Mouse (Mus musculus): ENCODE measurements around the gene Ddx25. TPM values are rescaled to one million over a fixed set of nuclear protein-coding genes. Genes with fewer than 3 reads are reported as not detected.
A peak's percentile ranks its signal among the peaks of the same experiment; 100 is the strongest.

Gene Ddx25
- total and polyA plus RNA-seq, 3 experiments = 0.33 to 0.85 (median 0.44) TPM

DNA sequence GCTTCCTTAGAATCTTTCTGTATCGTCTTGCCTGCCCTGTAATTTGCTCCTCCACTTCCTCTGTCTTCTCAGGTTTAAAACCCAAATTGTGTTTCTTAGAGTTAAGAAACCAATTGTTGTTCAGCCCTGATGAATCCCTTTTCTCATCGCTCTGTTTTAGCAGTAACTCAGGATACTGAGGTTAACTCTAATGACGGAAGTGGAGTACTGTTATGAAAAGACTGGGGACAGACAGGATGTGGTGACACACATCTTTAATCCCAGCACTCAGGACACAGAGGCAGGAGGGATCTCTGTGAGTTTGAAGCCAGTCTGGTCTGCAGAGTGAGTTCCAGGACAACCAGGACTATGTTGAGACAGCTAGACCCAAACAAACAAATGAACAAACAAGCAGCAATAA is 62.9 kb downstream of the Ddx25 start:
- Histone ChIP-seq H3K9me3 (replicated peaks; ENCODE audit: low read length) (no peaks in the 10 kb centered on the region), H3K4me1 (ENCODE audit: control insufficient read depth in 1 of 2, insufficient read depth in 2 of 2) (peaks cover 9 to 44% of the 10 kb centered on the region in 2 experiments), H3K79me2 (replicated peaks; ENCODE audit: control insufficient read depth, extremely low read depth, insufficient read depth, poor library complexity, severe bottlenecking) (no peaks in the 10 kb centered on the region), H3K27me3 (replicated peaks) (no peaks in the 10 kb centered on the region), H3K9ac (ENCODE audit: insufficient read depth, low read depth) (0 out of 2 replicates have a peak overlapping the region, but pooled peaks have one; percentile 19), H3K36me3 (replicated peaks in 1 of 2; ENCODE audit: control insufficient read depth in 1 of 2, insufficient read depth in 1 of 2, low read length in 1 of 2) (peaks cover 0 to 6% of the 10 kb centered on the region in 2 experiments), H3K4me2 (ENCODE audit: insufficient read depth, low read depth, poor library complexity, severe bottlenecking) (peak overlapping the region; percentile 47), H3K27ac (ENCODE audit: insufficient read depth, low read depth) (no peak overlapping the region), H3K4me3 (replicated peaks in 1 of 3; ENCODE audit: low read depth in 2 of 3, low read length in 2 of 3, poor library complexity in 1 of 3) (no peak overlapping the region)
- TF ChIP-seq SIN3A (IDR thresholded peaks at IDR 0.05; ENCODE audit: low read length) (no peak), EP300 (IDR thresholded peaks at IDR 0.05; ENCODE audit: low read length) (peak; percentile 50)
- in situ Hi-C loops (cut with MboI; ENCODE audit: low pct_ligation_motif_present, low pct_unique_long_range_greater_than_20kb, low sequenced_read_pairs) = no loop called here
- dilution Hi-C loops (cut with MboI; ENCODE audit: extremely low pct_ligation_motif_present, extremely low pct_unique_long_range_greater_than_20kb, low sequenced_read_pairs) = no loop called here
- peak; percentile 64 for DNase-seq (ENCODE audit: extremely low read depth)

DNA sequence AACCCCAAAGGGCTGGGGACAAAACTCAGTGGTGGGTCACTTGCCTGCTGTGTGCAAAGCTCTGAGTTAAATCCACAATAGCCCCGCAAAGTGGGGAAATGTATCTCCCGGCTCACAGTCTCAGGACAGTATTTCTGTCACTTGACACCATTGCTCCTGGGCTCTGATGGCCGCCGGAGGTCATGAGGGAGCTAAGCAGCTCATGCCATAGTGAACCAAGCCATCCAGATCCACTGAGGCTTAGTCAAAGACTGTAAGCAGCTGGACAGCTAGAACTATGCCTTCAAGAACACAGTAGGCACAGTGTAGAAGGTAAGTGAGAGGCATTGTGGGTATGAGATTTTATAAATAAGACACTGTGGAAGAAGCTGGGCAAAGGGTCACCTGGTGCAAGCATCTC is 63.4 kb downstream of the Ddx25 start:
- peaks cover 9 to 49% of the 10 kb centered on the region in 2 experiments for H3K4me1 ChIP-seq (ENCODE audit: control insufficient read depth in 1 of 2, insufficient read depth in 2 of 2)
- no peak overlapping the region for H3K4me3 ChIP-seq (replicated peaks in 1 of 3; ENCODE audit: low read depth in 2 of 3, low read length in 2 of 3, poor library complexity in 1 of 3)
- H3K9me3 ChIP-seq (replicated peaks; ENCODE audit: low read length) = no peaks in the 10 kb centered on the region
- no peak for DNase-seq (ENCODE audit: extremely low read depth)
- no peak for TF ChIP-seq TBP (conservative IDR thresholded peaks at IDR 0.05; ENCODE audit: low read depth, low read length)
- TF ChIP-seq ZMIZ1 (IDR thresholded peaks at IDR 0.05; ENCODE audit: low read depth, low read length) = no peak
- no peak for TF ChIP-seq E2F4 (IDR thresholded peaks at IDR 0.05; ENCODE audit: insufficient replicate concordance, low read depth, low read length)
- TF ChIP-seq NRF1 (IDR thresholded peaks at IDR 0.05; ENCODE audit: low read depth, low read length) = no peak
- H3K9ac ChIP-seq (ENCODE audit: insufficient read depth, low read depth) = no peak overlapping the region
- H3K27me3 ChIP-seq (replicated peaks) = no peaks in the 10 kb centered on the region
- H3K27ac ChIP-seq (ENCODE audit: insufficient read depth, low read depth) = no peak overlapping the region
- H3K4me2 ChIP-seq (ENCODE audit: insufficient read depth, low read depth, poor library complexity, severe bottlenecking) = peak overlapping the region; percentile 47; the same call in 1 of the 2 replicates
- H3K79me2 ChIP-seq (replicated peaks; ENCODE audit: control insufficient read depth, extremely low read depth, insufficient read depth, poor library complexity, severe bottlenecking) = no peaks in the 10 kb centered on the region
- dilution Hi-C loops (cut with MboI; ENCODE audit: extremely low pct_ligation_motif_present, extremely low pct_unique_long_range_greater_than_20kb, low sequenced_read_pairs) (no loop called here), in situ Hi-C loops (cut with MboI; ENCODE audit: low pct_ligation_motif_present, low pct_unique_long_range_greater_than_20kb, low sequenced_read_pairs) (no loop called here)
- H3K36me3 ChIP-seq (replicated peaks in 1 of 2; ENCODE audit: control insufficient read depth in 1 of 2, insufficient read depth in 1 of 2, low read length in 1 of 2) = peaks cover 0 to 6% of the 10 kb centered on the region in 2 experiments

DNA sequence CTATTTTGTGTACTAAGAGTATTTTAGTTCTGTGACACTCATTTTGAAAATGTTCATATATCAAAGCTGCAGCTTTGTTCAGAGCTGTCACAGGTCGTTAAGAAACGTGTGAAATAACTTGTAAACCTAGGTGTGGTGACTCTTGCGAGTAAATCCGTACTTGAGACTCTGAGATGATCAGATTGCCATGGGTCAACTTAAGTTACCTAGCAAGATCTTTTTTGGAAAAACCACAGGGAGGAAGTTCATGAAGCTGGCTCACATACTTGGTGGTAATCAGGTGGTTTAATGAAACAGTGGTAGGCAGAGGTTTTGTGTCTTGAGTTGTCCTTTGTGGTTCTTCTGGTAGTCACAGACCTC is 64.6 kb downstream of the Ddx25 start:
- dilution Hi-C loops (cut with MboI; ENCODE audit: extremely low pct_ligation_motif_present, extremely low pct_unique_long_range_greater_than_20kb, low sequenced_read_pairs) = no loop called here
- H3K27ac ChIP-seq (ENCODE audit: insufficient read depth, low read depth) = no peak overlapping the region

More for the DNA sequence above, 64.6 kb downstream of the Ddx25 start:
- no peak for DNase-seq (ENCODE audit: extremely low read depth)
- Histone ChIP-seq H3K36me3 (replicated peaks in 1 of 2; ENCODE audit: control insufficient read depth in 1 of 2, insufficient read depth in 1 of 2, low read length in 1 of 2) (peaks cover 0 to 9% of the 10 kb centered on the region in 2 experiments), H3K27me3 (replicated peaks) (no peaks in the 10 kb centered on the region), H3K4me1 (ENCODE audit: control insufficient read depth in 1 of 2, insufficient read depth in 2 of 2) (peaks cover 9 to 60% of the 10 kb centered on the region in 2 experiments), H3K4me2 (ENCODE audit: insufficient read depth, low read depth, poor library complexity, severe bottlenecking) (no peak overlapping the region), H3K79me2 (replicated peaks; ENCODE audit: control insufficient read depth, extremely low read depth, insufficient read depth, poor library complexity, severe bottlenecking) (no peaks in the 10 kb centered on the region), H3K9ac (ENCODE audit: insufficient read depth, low read depth) (no peak overlapping the region), H3K4me3 (replicated peaks in 1 of 3; ENCODE audit: low read depth in 2 of 3, low read length in 2 of 3, poor library complexity in 1 of 3) (no peak overlapping the region), H3K9me3 (replicated peaks; ENCODE audit: low read length) (no peaks in the 10 kb centered on the region)
- in situ Hi-C loops (cut with MboI; ENCODE audit: low pct_ligation_motif_present, low pct_unique_long_range_greater_than_20kb, low sequenced_read_pairs) = no loop called here
- no peak for TF ChIP-seq ZNF384 (IDR thresholded peaks at IDR 0.05; ENCODE audit: low read depth, low read length)
- TF ChIP-seq POLR2AphosphoS2 (IDR thresholded peaks at IDR 0.05; ENCODE audit: low read depth, low read length) = no peak
- TF ChIP-seq MXI1 (IDR thresholded peaks at IDR 0.05; ENCODE audit: low read depth, low read length) = no peak
- no peak for TF ChIP-seq IRF4 (IDR thresholded peaks at IDR 0.05; ENCODE audit: low read depth, low read length)
- TF ChIP-seq KAT2A (IDR thresholded peaks at IDR 0.05; ENCODE audit: insufficient replicate concordance, low read length) = no peak
- TF ChIP-seq PAX5 (IDR thresholded peaks at IDR 0.05; ENCODE audit: low read length) = no peak
- TF ChIP-seq ELF1 (IDR thresholded peaks at IDR 0.05; ENCODE audit: low read depth, low read length) = no peak
- no peak for TF ChIP-seq E2F4 (IDR thresholded peaks at IDR 0.05; ENCODE audit: insufficient replicate concordance, low read depth, low read length)
- TF ChIP-seq GABPA (IDR thresholded peaks at IDR 0.05; ENCODE audit: insufficient replicate concordance, low read depth, low read length) = no peak
- no peak for TF ChIP-seq TCF12 (IDR thresholded peaks at IDR 0.05; ENCODE audit: low read depth, low read length)
- TF ChIP-seq NRF1 (IDR thresholded peaks at IDR 0.05; ENCODE audit: low read depth, low read length) = no peak
- no peak for TF ChIP-seq MEF2A (IDR thresholded peaks at IDR 0.05; ENCODE audit: borderline replicate concordance, low read depth, low read length)
- no peak for TF ChIP-seq SIN3A (IDR thresholded peaks at IDR 0.05; ENCODE audit: low read length)
- TF ChIP-seq MAX (IDR thresholded peaks at IDR 0.05; ENCODE audit: low read length) = no peak
- no peak for TF ChIP-seq MAFK (IDR thresholded peaks at IDR 0.05; ENCODE audit: insufficient replicate concordance, low read length)
- TF ChIP-seq MYC (IDR thresholded peaks at IDR 0.05; ENCODE audit: low read depth, low read length) = no peak
